ENCODE assay signal across 7 mouse cellular contexts in the genomic region with DNA sequence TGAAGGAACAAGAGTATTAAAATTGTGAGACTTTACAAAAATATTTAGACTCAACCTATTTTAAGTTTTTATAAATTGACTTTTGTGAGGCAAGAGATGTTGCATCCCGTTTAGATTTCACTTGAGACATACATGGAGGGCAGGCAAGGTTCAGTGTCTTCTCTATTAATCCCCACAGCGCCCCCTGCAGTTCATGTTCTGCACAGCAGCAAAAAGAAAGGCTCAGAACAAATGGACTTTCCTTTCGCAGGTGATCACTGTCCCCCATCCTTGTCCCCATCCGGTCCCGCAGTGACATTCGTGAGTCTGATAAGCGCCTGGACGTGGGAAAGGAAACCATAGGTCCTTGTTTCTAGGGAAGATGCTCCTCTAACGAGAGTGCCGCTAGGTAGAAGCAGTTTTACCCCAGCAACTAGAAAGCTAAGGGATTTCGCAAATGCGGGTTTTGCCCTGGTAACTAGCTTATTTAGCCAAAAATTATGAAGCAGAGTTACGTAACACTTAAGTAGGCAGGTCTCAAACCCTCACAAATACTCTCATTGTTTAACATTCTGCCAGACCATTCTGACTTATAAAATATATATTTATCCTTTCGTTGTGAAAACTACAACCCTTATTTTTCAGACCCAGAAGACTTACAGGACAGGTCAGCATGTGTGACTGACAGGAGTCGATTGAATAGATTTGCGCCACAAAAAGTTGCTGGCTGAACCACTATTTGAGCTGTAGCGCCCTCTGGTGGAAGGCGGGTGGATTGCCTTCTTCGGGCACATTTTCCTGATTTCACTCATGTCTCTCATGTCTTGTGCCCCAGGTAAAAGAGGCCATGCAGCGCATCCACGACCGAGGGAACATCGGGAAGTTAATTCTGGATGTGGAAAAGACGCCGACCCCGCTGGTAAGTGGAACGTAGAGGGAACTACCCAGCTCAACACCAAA. TPM values are rescaled to one million over a fixed set of nuclear protein-coding genes. Genes with fewer than 3 reads are reported as not detected.
DNase-seq lines count a peak whose midpoint lies in the region; ATAC-seq lines count a peak whose summit lies in the region.

No protein-coding gene starts in this region.

- H3K4me1 ChIP-seq in limb, embryonic 11.5 days (ENCODE audit: control insufficient read depth, insufficient read depth, low read length) = no peaks in the 10 kb centered on the region
- no peaks in the 10 kb centered on the region for H3K4me1 ChIP-seq in midbrain, embryonic 15.5 days

- ATAC-seq in limb, embryonic 11.5 days (ENCODE audit: insufficient number of reproducible peaks, low FRiP score, low TSS enrichment, low read depth) = no peak
- no peak for ATAC-seq in midbrain, embryonic 15.5 days (replicated peaks)

- 43% methylated on average over 27 of the region's 27 CpGs for WGBS in limb, embryonic 11.5 days
- 42% methylated on average over 27 of the region's 27 CpGs for WGBS in midbrain, embryonic 15.5 days

- no peak overlapping the region for H3K27ac ChIP-seq in limb, embryonic 11.5 days (replicated peaks; ENCODE audit: low read depth, low read length)
- no peak overlapping the region for H3K27ac ChIP-seq in midbrain, embryonic 15.5 days

- H3K4me2 ChIP-seq in limb, embryonic 11.5 days (ENCODE audit: low read depth, severe bottlenecking) = no peak overlapping the region
- peak overlapping the region; percentile 25 for H3K4me2 ChIP-seq in midbrain, embryonic 15.5 days

- DNase-seq in adrenal gland, adult 8-10 months = peak; percentile 44
- DNase-seq in embryo, embryonic 10.5 days (ENCODE audit: low spot score) = peak; percentile 87
- peak; percentile 63 to 78 for DNase-seq in gastrocnemius, postnatal 4 days (ENCODE audit: low spot score in 2 of 2)
- DNase-seq in kidney, adult 18-20 months = peak; percentile 70
- DNase-seq in limb, embryonic 11.5 days (ENCODE audit: low spot score) = peak; percentile 88
- DNase-seq in spleen, postnatal 14 days (ENCODE audit: low spot score in 2 of 2) = peak; percentile 11 to 32

- H3K27me3 ChIP-seq in limb, embryonic 11.5 days (ENCODE audit: control insufficient read depth, insufficient read depth, low read length) = no peaks in the 10 kb centered on the region
- H3K27me3 ChIP-seq in midbrain, embryonic 15.5 days (replicated peaks) = no peaks in the 10 kb centered on the region

- no peak overlapping the region for H3K4me3 ChIP-seq in limb, embryonic 11.5 days (ENCODE audit: low read depth, low read length)
- H3K4me3 ChIP-seq in midbrain, embryonic 15.5 days = no peak overlapping the region

- H3K9ac ChIP-seq in limb, embryonic 11.5 days (ENCODE audit: low read length) = no peak overlapping the region
- no peak overlapping the region for H3K9ac ChIP-seq in midbrain, embryonic 15.5 days

- no peaks in the 10 kb centered on the region for H3K9me3 ChIP-seq in limb, embryonic 11.5 days (ENCODE audit: control insufficient read depth, low read length)
- no peaks in the 10 kb centered on the region for H3K9me3 ChIP-seq in midbrain, embryonic 15.5 days

- no peaks in the 10 kb centered on the region for H3K36me3 ChIP-seq in limb, embryonic 11.5 days (ENCODE audit: control insufficient read depth, insufficient read depth, low read length)
- no peaks in the 10 kb centered on the region for H3K36me3 ChIP-seq in midbrain, embryonic 15.5 days (replicated peaks)

RNA-seq across cellular contexts. Expression of gene Clec3a, which starts 48.6 kb away (rescaled TPM):
- total RNA-seq in adrenal gland, adult 8-10 months (2022) = not detected
- total RNA-seq in gastrocnemius, postnatal 4 days (2021) = under 1 TPM in 1 of 2 experiments, not detected in 1; 0.86 TPM
- not detected in 2 replicates for polyA plus RNA-seq in limb, embryonic 11.5 days (2014; fragmentation: Nextera tagmentation; extraction: Ambion mirVana)
- 0.32 TPM in 1 of 2 replicates, not detected in the other for polyA plus RNA-seq in midbrain, embryonic 15.5 days (2015; fragmentation: Nextera tagmentation; extraction: Ambion mirVana)

Comparison
In these comparisons a context has a peak if more than half of its experiments do, and no peak if none do; other contexts are left out.
1. DNase-seq: peak in every context shown above with its lines; median percentile 88 in limb, embryonic 11.5 days; 87 in embryo, embryonic 10.5 days; 70 in gastrocnemius, postnatal 4 days; 70 in kidney, adult 18-20 months; 44 in adrenal gland, adult 8-10 months; 22 in spleen, postnatal 14 days.